Mouse (Mus musculus) kidney, embryonic 14.5 days (tissue): ENCODE measurements at regions not wholly inside any gene's neighbourhood (a gene's known extent, or its start where the extent isn't known, plus 50 kb on each side); places are given as distances from the start of the nearest gene placed in this dataset.

Experiments used
- ATAC-seq: fragments of 200-750 bp; cut with Nextera tagmentation; 2 replicates; pipeline ENCODE4 v1.8.0; 2017; ENCODE audit warnings: moderate number of reproducible peaks, mild to moderate bottlenecking, moderate TSS enrichment, moderate library complexity; ENCODE audit not compliant: low FRiP score, low TSS enrichment
- H3K27ac ChIP-seq: fragments of 300-500 bp; sonication (generic); 2 replicates; pipeline ENCODE4 v1.5.1; 2014; ENCODE audit warnings: low read depth, mild to moderate bottlenecking, low read length, moderate library complexity, mixed read lengths
- H3K27me3 ChIP-seq: fragments of 300-500 bp; sonication (generic); 2 replicates; pipeline ENCODE4 v1.6.1; 2014; ENCODE audit warnings: mild to moderate bottlenecking, low read length; ENCODE audit not compliant: control insufficient read depth, insufficient read depth
- H3K36me3 ChIP-seq: fragments of 300-500 bp; sonication (generic); 2 replicates; pipeline ENCODE4 v1.6.1; 2014; ENCODE audit warnings: low read length, mixed read lengths; ENCODE audit not compliant: control insufficient read depth, insufficient read depth
- H3K4me1 ChIP-seq: fragments of 300-500 bp; sonication (generic); 2 replicates; pipeline ENCODE4 v1.6.1; 2014; ENCODE audit warnings: low read length, mixed read lengths; ENCODE audit not compliant: control insufficient read depth, insufficient read depth
- H3K4me2 ChIP-seq: fragments of 300-500 bp; sonication (generic); replicated peaks from 2 replicates; pipeline ENCODE4 v1.6.1; 2014; ENCODE audit warnings: low read depth, mild to moderate bottlenecking, low read length
- H3K4me3 ChIP-seq: fragments of 300-500 bp; sonication (generic); 2 replicates; pipeline ENCODE4 v1.5.1; 2014; ENCODE audit warnings: mild to moderate bottlenecking, low read length
- H3K9ac ChIP-seq: fragments of 300-500 bp; sonication (generic); 2 replicates; pipeline ENCODE4 v1.6.1; 2014; ENCODE audit warnings: low read depth, mild to moderate bottlenecking, low read length, moderate library complexity
- H3K9me3 ChIP-seq: fragments of 300-500 bp; sonication (generic); 2 replicates; pipeline ENCODE4 v1.6.1; 2016; ENCODE audit warnings: low read length; ENCODE audit not compliant: control insufficient read depth
- WGBS: fragments of 180-500 bp; shearing (Covaris S2); extraction: QIAGEN DNeasy Blood & Tissue Kit; methylation state at CpG from one replicate; pipeline ENCODE4 v1.1.7; 2014; 5-methylcytosine and 5-hydroxymethylcytosine counted together

- no peak for ATAC-seq
- Histone ChIP-seq H3K27ac (no peak overlapping the region), H3K4me2 (no peak overlapping the region), H3K36me3 (no peaks in the 10 kb centered on the region), H3K4me1 (no peaks in the 10 kb centered on the region), H3K4me3 (no peak overlapping the region), H3K9me3 (no peaks in the 10 kb centered on the region), H3K9ac (no peak overlapping the region), H3K27me3 (no peaks in the 10 kb centered on the region)
- WGBS, result 70% methylated on average over 3 of the region's 3 CpGs
Observed at GRCm38 (mm10) chr15:91916946-91917345, 78.9 kb downstream of the Smgc start.

DNA sequence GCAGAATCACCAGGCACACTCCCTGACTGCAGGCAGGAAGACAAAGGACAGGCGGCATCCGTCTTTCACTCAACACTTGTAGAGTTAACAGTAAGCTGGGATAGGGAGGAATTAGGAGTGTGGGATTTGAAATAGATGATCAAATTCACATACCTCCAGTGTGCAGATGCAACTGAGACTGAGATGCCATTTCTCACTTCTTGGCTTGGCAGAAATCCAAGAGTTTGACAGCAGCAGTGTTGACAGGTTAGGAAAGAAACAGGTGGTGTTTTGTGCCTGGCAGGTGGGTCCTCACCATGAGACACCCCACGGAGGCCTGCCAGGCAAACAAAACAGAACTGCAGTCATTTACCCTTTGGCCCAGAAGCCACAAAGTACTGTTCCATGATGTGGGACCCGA, 79.8 kb downstream of the Smgc start:
- H3K4me2 ChIP-seq, result no peak overlapping the region
- no peaks in the 10 kb centered on the region for H3K9me3 ChIP-seq
- no peak overlapping the region for H3K27ac ChIP-seq
- no peaks in the 10 kb centered on the region for H3K4me1 ChIP-seq
- no peaks in the 10 kb centered on the region for H3K27me3 ChIP-seq
- H3K36me3 ChIP-seq, result no peaks in the 10 kb centered on the region
- no peak overlapping the region for H3K9ac ChIP-seq
- no peak overlapping the region for H3K4me3 ChIP-seq
- no peak for ATAC-seq
- WGBS, result 53% methylated on average over 4 of the region's 4 CpGs

GRCm38 (mm10) chr15:91924542-91924941, 86.5 kb downstream of the Smgc start:
- no peaks in the 10 kb centered on the region for H3K36me3 ChIP-seq
- no peak for ATAC-seq
- H3K27me3 ChIP-seq, result no peaks in the 10 kb centered on the region
- no peaks in the 10 kb centered on the region for H3K9me3 ChIP-seq
- no peak overlapping the region for H3K4me2 ChIP-seq
- H3K27ac ChIP-seq, result no peak overlapping the region
- no peak overlapping the region for H3K4me3 ChIP-seq
- H3K9ac ChIP-seq, result no peak overlapping the region
- H3K4me1 ChIP-seq, result no peaks in the 10 kb centered on the region
- 81% methylated on average over 4 of the region's 4 CpGs for WGBS

GRCm38 (mm10) chr15:91927492-91927891, 89.4 kb downstream of the Smgc start:
- H3K9ac ChIP-seq, result no peak overlapping the region
- H3K4me2 ChIP-seq, result no peak overlapping the region
- no peak overlapping the region for H3K27ac ChIP-seq
- no peaks in the 10 kb centered on the region for H3K4me1 ChIP-seq
- no peaks in the 10 kb centered on the region for H3K27me3 ChIP-seq
- H3K9me3 ChIP-seq, result no peaks in the 10 kb centered on the region
- no peak for ATAC-seq
- H3K4me3 ChIP-seq, result no peak overlapping the region
- no peaks in the 10 kb centered on the region for H3K36me3 ChIP-seq
- WGBS, result 19% methylated on average over 3 of the region's 3 CpGs

GRCm38 (mm10) chr15:91928511-91928910, 90.4 kb downstream of the Smgc start:
- 70% methylated on average over 7 of the region's 7 CpGs for WGBS
- no peaks in the 10 kb centered on the region for H3K4me1 ChIP-seq
- H3K27ac ChIP-seq, result no peak overlapping the region
- H3K4me2 ChIP-seq, result no peak overlapping the region
- ATAC-seq, result no peak
- H3K27me3 ChIP-seq, result no peaks in the 10 kb centered on the region
- no peaks in the 10 kb centered on the region for H3K36me3 ChIP-seq
- no peaks in the 10 kb centered on the region for H3K9me3 ChIP-seq
- no peak overlapping the region for H3K4me3 ChIP-seq
- no peak overlapping the region for H3K9ac ChIP-seq

DNA sequence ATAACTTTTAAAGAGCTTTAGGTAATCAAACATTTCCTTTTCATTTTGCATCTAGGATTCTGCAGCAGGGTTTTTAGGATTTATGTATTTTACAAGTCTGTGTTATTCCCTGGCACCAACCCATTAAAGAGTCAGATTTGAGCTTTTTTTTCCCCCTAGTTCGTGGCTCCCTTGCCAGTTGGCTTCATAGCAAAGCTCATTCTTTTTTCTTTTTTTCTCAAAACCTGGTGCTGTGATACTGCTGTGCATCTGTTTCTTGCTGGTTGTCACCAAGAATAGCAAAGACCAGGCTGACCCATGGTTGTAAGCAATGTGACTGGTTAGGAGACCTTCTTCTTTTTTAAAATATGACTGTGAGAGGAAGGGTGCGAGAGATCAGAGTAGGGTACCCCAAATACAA, 93.7 kb upstream of the Cntn1 start:
- WGBS, result 68% methylated on average over 2 of the region's 2 CpGs
- Histone ChIP-seq H3K36me3 (no peaks in the 10 kb centered on the region), H3K4me2 (no peak overlapping the region), H3K4me3 (no peak overlapping the region), H3K27ac (no peak overlapping the region), H3K9ac (no peak overlapping the region), H3K27me3 (no peaks in the 10 kb centered on the region), H3K9me3 (no peaks in the 10 kb centered on the region), H3K4me1 (no peaks in the 10 kb centered on the region)
- ATAC-seq, result no peak

DNA sequence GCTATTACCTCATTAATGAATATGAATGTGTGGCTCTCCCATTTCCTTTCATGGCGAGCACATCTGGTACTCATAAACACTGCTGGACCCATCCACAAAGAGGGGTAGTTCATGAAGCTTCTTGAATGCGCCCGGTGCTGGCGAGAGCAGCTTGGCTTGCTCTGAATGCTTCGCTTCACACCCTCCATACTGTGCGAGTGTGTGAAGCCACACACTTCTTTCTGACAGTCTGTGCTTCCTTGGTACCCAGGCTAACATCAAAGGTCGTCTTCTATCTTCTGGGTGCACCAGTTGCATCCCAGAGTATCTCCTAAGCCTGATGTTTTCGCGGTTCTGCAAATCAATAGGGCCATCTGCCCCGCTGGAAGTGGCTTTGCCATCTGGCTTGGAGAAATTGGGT, 85.8 kb upstream of the Cntn1 start:
- H3K36me3 ChIP-seq, result no peaks in the 10 kb centered on the region
- H3K4me1 ChIP-seq, result no peaks in the 10 kb centered on the region
- no peaks in the 10 kb centered on the region for H3K9me3 ChIP-seq
- no peak for ATAC-seq
- WGBS, result 73% methylated on average over 10 of the region's 10 CpGs
- no peak overlapping the region for H3K4me3 ChIP-seq
- H3K27ac ChIP-seq, result no peak overlapping the region
- H3K4me2 ChIP-seq, result no peak overlapping the region
- H3K9ac ChIP-seq, result no peak overlapping the region
- H3K27me3 ChIP-seq, result no peaks in the 10 kb centered on the region

- Histone ChIP-seq H3K4me2 (no peak overlapping the region), H3K9me3 (no peaks in the 10 kb centered on the region), H3K9ac (no peak overlapping the region), H3K4me1 (no peaks in the 10 kb centered on the region), H3K27me3 (no peaks in the 10 kb centered on the region), H3K4me3 (no peak overlapping the region), H3K36me3 (no peaks in the 10 kb centered on the region), H3K27ac (no peak overlapping the region)
- WGBS, result 25% methylated on average over 10 of the region's 10 CpGs
- ATAC-seq, result peak; percentile 62; the same call in 1 of the 2 replicates
Observed at GRCm38 (mm10) chr15:91969378-91969777, 81.6 kb upstream of the Cntn1 start.

- Histone ChIP-seq H3K9ac (no peak overlapping the region), H3K36me3 (no peaks in the 10 kb centered on the region)
Observed at GRCm38 (mm10) chr15:91971411-91971810, 79.6 kb upstream of the Cntn1 start.

GRCm38 (mm10) chr15:91971846-91972245, 79.1 kb upstream of the Cntn1 start:
- Histone ChIP-seq H3K4me3 (no peak overlapping the region), H3K9me3 (no peaks in the 10 kb centered on the region), H3K4me2 (no peak overlapping the region), H3K27me3 (no peaks in the 10 kb centered on the region), H3K9ac (no peak overlapping the region), H3K27ac (no peak overlapping the region), H3K36me3 (no peaks in the 10 kb centered on the region), H3K4me1 (no peaks in the 10 kb centered on the region)
- ATAC-seq, result no peak
- 33% methylated on average over 5 of the region's 5 CpGs for WGBS

More at GRCm38 (mm10) chr15:91971411-91971810, 79.6 kb upstream of the Cntn1 start:
- no peaks in the 10 kb centered on the region for H3K4me1 ChIP-seq
- no peaks in the 10 kb centered on the region for H3K27me3 ChIP-seq
- H3K4me2 ChIP-seq, result no peak overlapping the region
- no peak for ATAC-seq
- H3K27ac ChIP-seq, result no peak overlapping the region
- H3K4me3 ChIP-seq, result no peak overlapping the region
- no peaks in the 10 kb centered on the region for H3K9me3 ChIP-seq
- 77% methylated on average over 3 of the region's 3 CpGs for WGBS
